Mouse (Mus musculus): Measurements from ENCODE around the gene Tmem178b.

DNA sequence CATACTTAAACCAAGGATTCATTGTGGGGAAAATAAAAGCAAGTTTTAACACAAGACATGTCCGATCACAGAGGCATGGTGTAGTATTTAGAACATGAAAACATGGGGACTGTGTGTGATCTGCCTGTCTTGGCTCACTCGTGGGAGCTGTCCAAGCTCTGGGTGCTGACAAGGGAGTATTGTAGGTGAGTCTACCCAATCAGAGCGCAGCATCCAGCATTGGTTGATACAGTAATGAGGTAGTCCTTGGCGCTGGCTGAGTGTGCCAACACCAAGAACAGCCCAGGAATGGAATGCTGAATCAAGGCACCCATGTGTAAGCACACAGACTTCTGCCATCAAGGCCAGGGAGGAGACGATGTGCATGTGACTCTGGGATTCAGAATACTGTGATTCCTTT is 138.5 kb downstream of the Tmem178b start:
- TF ChIP-seq CTCF (IDR thresholded peaks at IDR 0.05; ENCODE audit: low read depth, low read length) (no peak), TAL1 (conservative IDR thresholded peaks at IDR 0.05; ENCODE audit: low read depth, low read length) (no peak), GATA1 (IDR thresholded peaks at IDR 0.05; ENCODE audit: borderline replicate concordance, low read length) (no peak), POLR2AphosphoS5 (IDR thresholded peaks at IDR 0.05; ENCODE audit: insufficient replicate concordance, low read depth, low read length) (no peak)
